Mouse (Mus musculus): ENCODE data around the gene Ulk2.
"Not testable (repeated sequence)": the region's sequence is repeated elsewhere in the genome, so short reads cannot be mapped to it uniquely, and the experiment has no call there.

Ulk2 gene

GRCm38 (mm10) chr11:61854988-61855411 is at the start of gene Ulk2:
TSS of gene Ulk2 (minus strand) at chr11:61855073.
- DNase-seq, result peak; percentile 90

- no peak for DNase-seq
Measured at GRCm38 (mm10) chr11:61882183-61882582, 27.3 kb upstream of the Ulk2 start.

GRCm38 (mm10) chr11:61879921-61880320 is 25.0 kb upstream of the Ulk2 start:
- DNase-seq, result no peak

GRCm38 (mm10) chr11:61871881-61872280 is 17.0 kb upstream of the Ulk2 start:
- DNase-seq, result no peak

DNA sequence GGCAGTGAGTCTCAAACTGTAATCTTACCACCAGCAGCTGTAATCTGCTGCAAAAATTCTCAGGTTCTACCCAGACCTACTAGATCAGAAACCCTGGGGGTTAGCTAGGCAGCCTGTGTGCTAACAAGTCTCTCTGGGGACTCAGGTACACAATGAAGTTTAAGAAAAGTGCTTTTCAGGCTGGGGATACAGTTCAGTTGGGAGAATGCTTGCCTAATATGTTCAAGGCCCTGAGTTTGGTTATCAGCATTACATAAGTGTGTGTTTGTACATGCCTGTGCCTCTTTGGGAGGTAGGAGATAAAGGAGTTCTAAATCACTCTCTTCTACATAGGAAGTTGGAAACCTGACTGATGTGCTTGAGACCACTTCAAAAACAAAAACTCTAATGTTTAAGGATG is 12.0 kb upstream of the Ulk2 start:
- DNase-seq, result no peak

GRCm38 (mm10) chr11:61861781-61862547 is 7.1 kb upstream of the Ulk2 start:
- DNase-seq, result no peak

- no peak for DNase-seq
Measured at GRCm38 (mm10) chr11:61859316-61859715, 4.4 kb upstream of the Ulk2 start.

DNA sequence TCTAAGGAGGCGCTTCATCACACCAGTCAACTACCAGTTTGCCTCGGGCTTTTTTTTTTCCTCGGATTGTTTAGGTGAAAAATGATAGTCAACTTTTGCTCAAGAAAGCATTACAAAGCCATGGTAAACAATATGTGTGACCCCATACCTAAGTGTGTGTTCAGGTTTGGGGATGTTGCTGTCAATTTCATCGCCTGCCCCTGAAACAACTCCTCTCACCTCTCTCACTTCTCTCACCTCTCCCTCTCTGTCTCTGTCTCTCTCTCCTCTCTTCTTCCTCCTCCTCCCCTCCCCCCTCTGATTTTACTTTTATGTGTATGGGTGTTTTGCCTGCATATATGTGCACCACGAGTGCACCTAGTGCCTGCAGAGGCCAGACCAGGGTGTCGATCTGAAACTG is 666 bp upstream of the Ulk2 start:
- DNase-seq, result no peak

- peak; percentile 87 for DNase-seq
Measured at GRCm38 (mm10) chr11:61854211-61854987, 474 bp downstream of the Ulk2 start.

- DNase-seq, result no peak
Measured at GRCm38 (mm10) chr11:61853659-61854058, 1.2 kb downstream of the Ulk2 start.

GRCm38 (mm10) chr11:61852916-61853315 is 2.0 kb downstream of the Ulk2 start:
- no peak for DNase-seq

GRCm38 (mm10) chr11:61851195-61851594 is 3.7 kb downstream of the Ulk2 start:
- DNase-seq, result no peak

- DNase-seq, result not testable (repeated sequence)
Measured at GRCm38 (mm10) chr11:61840663-61841062, 14.2 kb downstream of the Ulk2 start.

DNA sequence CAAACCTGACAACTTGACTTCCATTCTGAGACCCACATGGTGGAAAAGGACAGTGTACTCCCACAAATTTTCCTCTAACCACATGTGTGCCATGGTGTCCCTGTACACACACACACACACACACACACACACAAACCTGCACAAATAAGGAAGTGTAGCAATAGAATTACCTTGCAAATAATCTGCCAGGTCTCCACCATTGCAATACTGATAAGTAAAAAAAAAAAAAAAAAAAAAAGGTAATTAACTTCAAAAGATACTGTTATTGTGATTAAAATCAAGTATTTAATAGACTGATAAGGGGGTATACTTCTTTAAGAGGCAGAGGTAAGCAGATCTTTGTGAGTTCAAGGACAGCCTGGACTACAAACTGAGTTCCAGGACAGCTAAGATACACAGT is 14.9 kb downstream of the Ulk2 start:
- DNase-seq, result no peak

DNA sequence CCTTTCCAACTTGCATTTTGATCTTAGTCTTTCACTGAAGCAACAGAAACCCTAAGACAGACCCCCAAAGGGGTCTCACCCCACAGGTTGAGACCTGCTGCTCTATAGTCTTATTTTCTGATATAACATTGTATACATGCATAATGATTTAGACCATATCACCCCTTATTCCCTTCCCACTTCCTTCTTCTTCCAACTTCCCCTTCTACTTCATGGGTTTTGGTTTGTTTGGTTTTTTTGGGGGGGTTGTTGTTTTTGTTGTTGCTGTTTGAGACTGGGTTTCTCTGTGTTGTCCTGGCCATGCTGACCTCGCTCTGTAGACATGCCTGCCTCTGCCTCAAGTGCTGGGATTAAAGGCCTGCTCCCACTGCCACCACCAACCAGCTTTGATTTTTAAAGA is 15.7 kb downstream of the Ulk2 start:
- no peak for DNase-seq

GRCm38 (mm10) chr11:61809793-61810192 is 45.1 kb downstream of the Ulk2 start:
- DNase-seq, result no peak

DNA sequence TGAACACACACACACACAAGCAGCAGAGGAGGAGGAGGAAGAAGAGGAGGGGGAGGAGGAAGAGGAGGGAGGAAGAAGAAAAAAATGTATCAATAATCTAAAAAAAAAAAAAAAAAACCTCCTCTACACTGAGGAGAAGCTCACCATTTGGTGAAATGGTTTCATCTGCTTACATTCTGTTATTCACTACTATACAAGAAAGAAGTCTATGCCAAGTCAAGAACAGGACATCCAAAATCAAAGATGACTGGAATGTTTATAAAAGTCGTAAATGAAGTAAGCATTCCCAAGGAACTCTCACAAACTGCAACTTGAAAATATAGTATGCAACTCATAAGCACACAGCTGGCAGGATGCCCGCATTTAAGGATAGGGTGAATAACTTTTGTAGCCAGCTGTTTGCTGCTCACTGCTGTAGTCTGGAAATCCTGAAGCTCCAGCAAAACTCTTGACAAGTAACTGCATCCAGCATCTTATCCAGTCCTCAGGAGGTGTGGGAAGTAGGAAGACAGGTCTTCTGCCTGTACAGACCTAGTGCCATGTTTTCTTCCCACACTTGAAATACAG is 46.2 kb downstream of the Ulk2 start:
- no peak for DNase-seq

GRCm38 (mm10) chr11:61793441-61793840 is 61.4 kb downstream of the Ulk2 start:
- no peak for DNase-seq

GRCm38 (mm10) chr11:61788550-61788949 is 66.3 kb downstream of the Ulk2 start:
- DNase-seq, result no peak

DNA sequence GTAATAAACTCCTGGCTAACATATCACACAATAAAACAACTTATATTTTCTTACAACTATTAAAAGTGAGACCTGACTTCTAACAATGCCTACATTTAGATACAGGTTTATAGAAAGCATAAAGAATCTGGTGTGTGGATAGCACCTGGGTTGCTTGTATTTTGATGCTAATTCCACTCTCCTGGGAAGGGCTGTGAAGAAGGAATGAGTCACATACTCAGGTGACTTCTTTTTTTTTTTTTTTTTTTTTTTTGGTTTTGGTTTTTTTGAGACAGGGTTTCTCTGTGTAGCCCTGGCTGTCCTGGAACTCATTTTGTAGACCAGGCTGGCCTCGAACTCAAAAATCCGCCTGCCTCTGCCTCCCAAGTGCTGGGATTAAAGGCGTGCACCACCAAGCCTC is 72.3 kb downstream of the Ulk2 start:
- not testable (repeated sequence) for DNase-seq

GRCm38 (mm10) chr11:61774551-61775149 is 80.2 kb downstream of the Ulk2 start:
- DNase-seq, result no peak

- DNase-seq, result peak; percentile 98
Measured at GRCm38 (mm10) chr11:61761584-61762407, 93.1 kb downstream of the Ulk2 start, which contains the start of gene Prpsap2. TSS of gene Prpsap2 (minus strand) at chr11:61762088.
